Mouse (Mus musculus): ENCODE measurements around the gene Rad23b.

DNA sequence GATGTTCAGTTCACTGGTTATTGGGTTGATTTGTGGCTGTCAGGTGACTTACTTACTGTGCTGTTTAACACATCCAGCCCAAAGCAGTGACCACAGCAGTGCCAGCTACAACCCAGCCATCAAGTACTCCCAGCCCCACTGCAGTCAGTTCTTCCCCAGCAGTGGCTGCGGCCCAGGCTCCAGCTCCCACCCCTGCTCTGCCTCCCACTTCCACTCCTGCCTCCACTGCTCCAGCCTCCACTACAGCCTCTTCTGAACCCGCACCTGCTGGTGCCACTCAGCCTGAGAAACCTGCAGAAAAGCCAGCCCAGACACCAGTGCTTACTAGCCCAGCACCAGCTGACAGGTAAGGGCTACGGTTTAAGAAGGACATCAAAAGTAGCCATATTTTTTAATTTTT is 20.3 kb downstream of the Rad23b start:
- no peak for TF ChIP-seq CTCF (IDR thresholded peaks at IDR 0.05; ENCODE audit: control insufficient read depth, insufficient read depth, insufficient read length)
- TF ChIP-seq MYOG (IDR thresholded peaks at IDR 0.05; ENCODE audit: control insufficient read depth, extremely low read depth, insufficient read length), result no peak
- no peak for TF ChIP-seq USF1 (IDR thresholded peaks at IDR 0.05; ENCODE audit: low read depth)
- TF ChIP-seq CEBPB (IDR thresholded peaks at IDR 0.05; ENCODE audit: low read depth), result no peak
- TF ChIP-seq MAX (IDR thresholded peaks at IDR 0.05), result no peak
- TF ChIP-seq MYOD1 (IDR thresholded peaks at IDR 0.05; ENCODE audit: control insufficient read depth, insufficient read length, low read depth), result no peak
